Mouse (Mus musculus) heart, embryonic 14.5 days (tissue): ENCODE measurements at regions not wholly inside any gene's neighbourhood (a gene's known extent, or its start where the extent isn't known, plus 50 kb on each side); places are given as distances from the start of the nearest gene placed in this dataset.

Experiments used
- ATAC-seq: fragments of 200-750 bp; cut with Nextera tagmentation; 2 replicates; pipeline ENCODE4 v1.8.0; 2017; ENCODE audit warnings: low read depth, moderate TSS enrichment; ENCODE audit not compliant: insufficient number of reproducible peaks, insufficient read depth, low FRiP score
- H3K27ac ChIP-seq, 2 experiments: fragments of 200-500 bp in 1 of 2; fragments of 300-500 bp in 1 of 2; sonication (generic) in 1 of 2; replicated peaks in 1 of 2; 2 replicates each; pipeline ENCODE4 v1.5.1; 2012 to 2014; ENCODE audit warnings: low read depth in 2 of 2, low read length in 2 of 2, control low read depth in 1 of 2, mild to moderate bottlenecking in 1 of 2, mixed read lengths in 1 of 2; ENCODE audit not compliant: control insufficient read depth in 1 of 2, insufficient read depth in 1 of 2
- H3K27me3 ChIP-seq: fragments of 300-500 bp; sonication (generic); 2 replicates; pipeline ENCODE4 v1.6.1; 2014; ENCODE audit warnings: mild to moderate bottlenecking, low read length, control low read depth; ENCODE audit not compliant: control insufficient read depth, insufficient read depth
- H3K36me3 ChIP-seq: fragments of 300-500 bp; sonication (generic); 2 replicates; pipeline ENCODE4 v1.6.1; 2014; ENCODE audit warnings: mild to moderate bottlenecking, control low read depth, low read length, mixed read lengths; ENCODE audit not compliant: control insufficient read depth, insufficient read depth
- H3K4me1 ChIP-seq, 2 experiments: fragments of 200-500 bp in 1 of 2; fragments of 300-500 bp in 1 of 2; sonication (generic) in 1 of 2; 2 replicates each; pipeline ENCODE4 v1.6.1; 2012 to 2014; ENCODE audit warnings: low read length in 2 of 2, control low read depth in 1 of 2, mixed read lengths in 1 of 2; ENCODE audit not compliant: control insufficient read depth in 2 of 2, insufficient read depth in 2 of 2
- H3K4me2 ChIP-seq: fragments of 300-500 bp; sonication (generic); 2 replicates; pipeline ENCODE4 v1.6.1; 2014; ENCODE audit warnings: mild to moderate bottlenecking, low read length
- H3K4me3 ChIP-seq, 2 experiments: fragments of 200-500 bp in 1 of 2; fragments of 300-500 bp in 1 of 2; sonication (generic) in 1 of 2; 2 replicates each; pipeline ENCODE4 v1.5.1; 2012 to 2014; ENCODE audit warnings: low read length in 2 of 2, mild to moderate bottlenecking in 2 of 2, control low read depth in 1 of 2, low read depth in 1 of 2, moderate library complexity in 1 of 2; ENCODE audit not compliant: control insufficient read depth in 1 of 2, insufficient read depth in 1 of 2
- H3K9ac ChIP-seq: fragments of 300-500 bp; sonication (generic); 2 replicates; pipeline ENCODE4 v1.6.1; 2014; ENCODE audit warnings: mild to moderate bottlenecking, low read length
- H3K9me3 ChIP-seq: fragments of 300-500 bp; sonication (generic); 2 replicates; pipeline ENCODE4 v1.6.1; 2016; ENCODE audit warnings: low read length, control low read depth; ENCODE audit not compliant: control insufficient read depth
- WGBS: fragments of 180-500 bp; shearing (Covaris S2); extraction: QIAGEN DNeasy Blood & Tissue Kit; methylation state at CpG from one replicate; pipeline ENCODE4 v1.1.7; 2014; 5-methylcytosine and 5-hydroxymethylcytosine counted together

GRCm38 (mm10) chr11:20939644-20940043 is 108.8 kb upstream of the Lgalsl start:
- ATAC-seq = no peak
- H3K9me3 ChIP-seq = no peaks in the 10 kb centered on the region

GRCm38 (mm10) chr11:20941546-20941945 is 110.7 kb upstream of the Lgalsl start:
- no peaks in the 10 kb centered on the region for H3K9me3 ChIP-seq
- no peak overlapping the region for H3K27ac ChIP-seq
- 64% methylated on average over 4 of the region's 4 CpGs for WGBS
- no peak overlapping the region for H3K9ac ChIP-seq
- no peak overlapping the region for H3K4me3 ChIP-seq
- H3K4me2 ChIP-seq = no peak overlapping the region
- no peaks in the 10 kb centered on the region for H3K36me3 ChIP-seq
- no peak for ATAC-seq
- no peaks in the 10 kb centered on the region for H3K27me3 ChIP-seq
- no peaks in the 10 kb centered on the region for H3K4me1 ChIP-seq

More at GRCm38 (mm10) chr11:20939644-20940043, 108.8 kb upstream of the Lgalsl start:
- Histone ChIP-seq H3K27ac (no peak overlapping the region), H3K9ac (no peak overlapping the region), H3K27me3 (no peaks in the 10 kb centered on the region), H3K4me3 (no peak overlapping the region), H3K36me3 (no peaks in the 10 kb centered on the region), H3K4me2 (no peak overlapping the region), H3K4me1 (no peaks in the 10 kb centered on the region)
- WGBS = 76% methylated on average over 4 of the region's 4 CpGs

- H3K4me2 ChIP-seq = no peak overlapping the region
- no peak for ATAC-seq
- H3K9ac ChIP-seq = no peak overlapping the region
- H3K36me3 ChIP-seq = no peaks in the 10 kb centered on the region
- no peaks in the 10 kb centered on the region for H3K9me3 ChIP-seq
- H3K27me3 ChIP-seq = no peaks in the 10 kb centered on the region
- no peak overlapping the region for H3K4me3 ChIP-seq
- peaks cover 15 to 21% of the 10 kb centered on the region in 2 experiments for H3K4me1 ChIP-seq
- H3K27ac ChIP-seq = no peak overlapping the region
- 49% methylated on average over 8 of the region's 8 CpGs for WGBS
These were observed 124.7 kb upstream of the Lgalsl start for GRCm38 (mm10) chr11:20955561-20955960.

GRCm38 (mm10) chr11:20957766-20958165 is 126.9 kb upstream of the Lgalsl start:
- H3K4me2 ChIP-seq = peak overlapping the region; percentile 19; the same call in 1 of the 2 replicates
- H3K9ac ChIP-seq = no peak overlapping the region
- WGBS = 27% methylated on average over 2 of the region's 2 CpGs

GRCm38 (mm10) chr11:20958233-20958632 is 127.4 kb upstream of the Lgalsl start:
- Histone ChIP-seq H3K9ac (no peak overlapping the region), H3K36me3 (no peaks in the 10 kb centered on the region), H3K4me2 (peak overlapping the region; percentile 19; the same call in 1 of the 2 replicates), H3K4me1 (peaks cover 15 to 21% of the 10 kb centered on the region in 2 experiments), H3K9me3 (no peaks in the 10 kb centered on the region), H3K4me3 (no peak overlapping the region), H3K27ac (peak overlapping the region; percentile 30 to 37; a peak in 3 of 4 replicates), H3K27me3 (no peaks in the 10 kb centered on the region)
- 10% methylated on average over 5 of the region's 5 CpGs for WGBS
- ATAC-seq = no peak

More at GRCm38 (mm10) chr11:20957766-20958165, 126.9 kb upstream of the Lgalsl start:
- peaks cover 15 to 21% of the 10 kb centered on the region in 2 experiments for H3K4me1 ChIP-seq
- H3K4me3 ChIP-seq = no peak overlapping the region
- H3K9me3 ChIP-seq = no peaks in the 10 kb centered on the region
- H3K36me3 ChIP-seq = no peaks in the 10 kb centered on the region
- H3K27me3 ChIP-seq = no peaks in the 10 kb centered on the region
- no peak for ATAC-seq
- peak overlapping the region; percentile 30 to 37; a peak in 3 of 4 replicates for H3K27ac ChIP-seq

- Histone ChIP-seq H3K4me1 (peaks cover 15 to 21% of the 10 kb centered on the region in 2 experiments), H3K9me3 (no peaks in the 10 kb centered on the region), H3K4me2 (no peak overlapping the region), H3K9ac (no peak overlapping the region), H3K4me3 (no peak overlapping the region), H3K27me3 (no peaks in the 10 kb centered on the region), H3K27ac (no peak overlapping the region), H3K36me3 (no peaks in the 10 kb centered on the region)
- no peak for ATAC-seq
- WGBS = 81% methylated on average over 2 of the region's 2 CpGs
These were observed 129.2 kb upstream of the Lgalsl start for GRCm38 (mm10) chr11:20960066-20960465.

- WGBS = 65% methylated on average over 5 of the region's 5 CpGs
- Histone ChIP-seq H3K9me3 (no peaks in the 10 kb centered on the region), H3K4me3 (no peak overlapping the region), H3K9ac (no peak overlapping the region), H3K27ac (no peak overlapping the region), H3K27me3 (no peaks in the 10 kb centered on the region), H3K4me1 (peaks cover 12 to 15% of the 10 kb centered on the region in 2 experiments), H3K36me3 (no peaks in the 10 kb centered on the region), H3K4me2 (no peak overlapping the region)
- no peak for ATAC-seq
These were observed 129.9 kb upstream of the Lgalsl start for GRCm38 (mm10) chr11:20960750-20961149.

- Histone ChIP-seq H3K4me1 (peaks cover 10 to 14% of the 10 kb centered on the region in 2 experiments), H3K4me3 (no peak overlapping the region), H3K9me3 (no peaks in the 10 kb centered on the region), H3K27me3 (no peaks in the 10 kb centered on the region), H3K9ac (no peak overlapping the region), H3K4me2 (no peak overlapping the region), H3K36me3 (no peaks in the 10 kb centered on the region), H3K27ac (no peak overlapping the region)
- 77% methylated on average over 2 of the region's 2 CpGs for whole genome bisulfite sequencing
- no peak for ATAC-seq
These were observed 129.5 kb upstream of the Peli1 start for GRCm38 (mm10) chr11:20961626-20962025.
